Mouse (Mus musculus): ENCODE measurements around the gene Ccm2. TPM values are rescaled to one million over a fixed set of nuclear protein-coding genes. Genes with fewer than 3 reads are reported as not detected.
A peak's percentile ranks its signal among the peaks of the same experiment; 100 is the strongest.
"Not testable (repeated sequence)": the region's sequence is repeated elsewhere in the genome, so short reads cannot be mapped to it uniquely, and the experiment has no call there.

Ccm2 gene
- total and polyA plus RNA-seq, 3 experiments = 30.4 to 34.5 (median 32.7) TPM

- Histone ChIP-seq H3K27ac (ENCODE audit: insufficient read depth, low read depth) (peak overlapping the region; percentile 53), H3K4me1 (ENCODE audit: control insufficient read depth in 1 of 2, insufficient read depth in 2 of 2) (peaks cover 21 to 57% of the 10 kb centered on the region in 2 experiments), H3K9ac (ENCODE audit: insufficient read depth, low read depth) (peak overlapping the region; percentile 81), H3K27me3 (replicated peaks) (no peaks in the 10 kb centered on the region), H3K4me3 (replicated peaks in 1 of 3; ENCODE audit: low read depth in 2 of 3, low read length in 2 of 3, poor library complexity in 1 of 3) (peak overlapping the region in 1 of 3 experiments; percentile 7), H3K9me3 (replicated peaks; ENCODE audit: low read length) (peaks cover 2% of the 10 kb centered on the region), H3K79me2 (replicated peaks; ENCODE audit: control insufficient read depth, extremely low read depth, insufficient read depth, poor library complexity, severe bottlenecking) (peaks cover 30% of the 10 kb centered on the region), H3K36me3 (replicated peaks in 1 of 2; ENCODE audit: control insufficient read depth in 1 of 2, insufficient read depth in 1 of 2, low read length in 1 of 2) (peaks cover 25 to 34% of the 10 kb centered on the region in 2 experiments), H3K4me2 (ENCODE audit: insufficient read depth, low read depth, poor library complexity, severe bottlenecking) (peak overlapping the region; percentile 82)
- no peak for DNase-seq (ENCODE audit: extremely low read depth)
- TF ChIP-seq USF2 (conservative IDR thresholded peaks at IDR 0.05; ENCODE audit: low read depth, low read length) = no peak
- no peak for TF ChIP-seq ZC3H11A (IDR thresholded peaks at IDR 0.05; ENCODE audit: low read depth, low read length)
- 0 out of 2 replicates have a peak, but pooled peaks have one; percentile 23 for TF ChIP-seq NELFE (IDR thresholded peaks at IDR 0.05; ENCODE audit: low read depth, low read length)
- TF ChIP-seq CHD2 (IDR thresholded peaks at IDR 0.05; ENCODE audit: low read length) = no peak
- no peak for TF ChIP-seq ZKSCAN1 (IDR thresholded peaks at IDR 0.05; ENCODE audit: borderline replicate concordance, low read depth, low read length)
- TF ChIP-seq NRF1 (IDR thresholded peaks at IDR 0.05; ENCODE audit: low read depth, low read length) = no peak
- dilution Hi-C loops (cut with MboI; ENCODE audit: extremely low pct_ligation_motif_present, extremely low pct_unique_long_range_greater_than_20kb, low sequenced_read_pairs) (no loop called here), in situ Hi-C loops (cut with MboI; ENCODE audit: low pct_ligation_motif_present, low pct_unique_long_range_greater_than_20kb, low sequenced_read_pairs) (no loop called here)
These were observed 21.4 kb upstream of the Ccm2 start for GRCm38 (mm10) chr11:6525241-6525640.

DNA sequence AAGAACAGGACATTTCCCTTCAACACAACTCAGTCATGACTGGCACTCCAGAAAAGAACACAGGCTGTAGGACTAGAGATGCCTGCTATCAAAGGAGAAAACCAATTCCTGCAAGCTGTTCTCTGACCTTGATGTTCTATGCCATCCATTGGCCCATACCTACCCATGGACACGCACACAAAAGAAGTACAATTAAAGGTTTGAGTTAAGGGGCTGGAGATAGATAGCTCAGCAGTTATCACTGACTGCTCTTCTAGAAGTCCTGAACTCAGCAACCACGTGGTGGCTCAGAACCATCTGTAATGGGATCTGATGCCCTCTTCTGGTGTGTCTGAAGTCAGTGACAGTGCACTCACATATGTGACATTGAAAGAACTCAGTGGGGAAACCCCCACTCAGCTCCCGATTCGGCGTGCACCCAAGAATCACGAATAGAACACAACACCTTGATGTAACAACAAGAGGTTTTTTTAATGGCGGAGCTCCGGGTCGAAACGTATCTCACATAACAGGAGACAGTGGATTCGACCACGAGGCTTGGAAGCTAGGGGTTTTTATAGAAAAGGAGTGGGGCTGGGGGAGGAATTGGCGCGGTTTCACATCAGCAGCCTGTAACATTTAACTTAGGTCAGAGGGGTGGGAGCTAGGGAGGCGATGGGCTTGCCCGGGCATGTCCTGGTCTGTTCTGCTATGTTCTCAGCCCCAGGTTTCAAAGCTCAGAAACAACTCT is 20.0 kb upstream of the Ccm2 start:
- H3K4me3 ChIP-seq (replicated peaks in 1 of 3; ENCODE audit: low read depth in 2 of 3, low read length in 2 of 3, poor library complexity in 1 of 3) = peak overlapping the region; percentile 72 to 91 (median 76)

More for the DNA sequence above, 20.0 kb upstream of the Ccm2 start:
- Histone ChIP-seq H3K79me2 (replicated peaks; ENCODE audit: control insufficient read depth, extremely low read depth, insufficient read depth, poor library complexity, severe bottlenecking) (peaks cover 26% of the 10 kb centered on the region), H3K4me1 (ENCODE audit: control insufficient read depth in 1 of 2, insufficient read depth in 2 of 2) (peaks cover 21 to 54% of the 10 kb centered on the region in 2 experiments), H3K36me3 (replicated peaks in 1 of 2; ENCODE audit: control insufficient read depth in 1 of 2, insufficient read depth in 1 of 2, low read length in 1 of 2) (peaks cover 25 to 34% of the 10 kb centered on the region in 2 experiments), H3K9ac (ENCODE audit: insufficient read depth, low read depth) (peak overlapping the region; percentile 98), H3K27ac (ENCODE audit: insufficient read depth, low read depth) (peak overlapping the region; percentile 82), H3K4me2 (ENCODE audit: insufficient read depth, low read depth, poor library complexity, severe bottlenecking) (peak overlapping the region; percentile 82)
- H3K9me3 ChIP-seq (replicated peaks; ENCODE audit: low read length); in situ Hi-C loops (cut with MboI; ENCODE audit: low pct_ligation_motif_present, low pct_unique_long_range_greater_than_20kb, low sequenced_read_pairs); dilution Hi-C loops (cut with MboI; ENCODE audit: extremely low pct_ligation_motif_present, extremely low pct_unique_long_range_greater_than_20kb, low sequenced_read_pairs); H3K27me3 ChIP-seq (replicated peaks): not testable (repeated sequence)
- DNase-seq (ENCODE audit: extremely low read depth) = peak; percentile 82
- peak; percentile 98 for TF ChIP-seq MXI1 (IDR thresholded peaks at IDR 0.05; ENCODE audit: low read depth, low read length)
- TF ChIP-seq POLR2A (IDR thresholded peaks at IDR 0.05; ENCODE audit: low read depth, low read length) = peak; percentile 59
- TF ChIP-seq BHLHE40 (IDR thresholded peaks at IDR 0.05; ENCODE audit: low read depth, low read length) = peak; percentile 40; the same call in 1 of the 2 replicates
- peak; percentile 16; the same call in 1 of the 2 replicates for TF ChIP-seq CHD2 (IDR thresholded peaks at IDR 0.05; ENCODE audit: low read length)
- peak; percentile 13; the same call in 1 of the 2 replicates for TF ChIP-seq ELF1 (IDR thresholded peaks at IDR 0.05; ENCODE audit: low read depth, low read length)
- 0 out of 2 replicates have a peak, but pooled peaks have one; percentile 40 for TF ChIP-seq JUND (conservative IDR thresholded peaks at IDR 0.05; ENCODE audit: low read depth, low read length)
- peak; percentile 89 for TF ChIP-seq SIN3A (IDR thresholded peaks at IDR 0.05; ENCODE audit: low read length)
- peak; percentile 21; the same call in 1 of the 2 replicates for TF ChIP-seq IRF4 (IDR thresholded peaks at IDR 0.05; ENCODE audit: low read depth, low read length)
- TF ChIP-seq MYC (IDR thresholded peaks at IDR 0.05; ENCODE audit: low read depth, low read length) = peak; percentile 100
- peak; percentile 22; the same call in 1 of the 2 replicates for TF ChIP-seq TCF12 (IDR thresholded peaks at IDR 0.05; ENCODE audit: low read depth, low read length)
- TF ChIP-seq USF1 (IDR thresholded peaks at IDR 0.05; ENCODE audit: low read depth, low read length) = peak; percentile 74
- peak; percentile 80; the same call in 1 of the 2 replicates for TF ChIP-seq TBP (conservative IDR thresholded peaks at IDR 0.05; ENCODE audit: low read depth, low read length)
- peak; percentile 60 for TF ChIP-seq USF2 (conservative IDR thresholded peaks at IDR 0.05; ENCODE audit: low read depth, low read length)
- TF ChIP-seq ETS1 (conservative IDR thresholded peaks at IDR 0.05; ENCODE audit: low read depth, low read length) = peak; percentile 61
- TF ChIP-seq CHD1 (IDR thresholded peaks at IDR 0.05; ENCODE audit: low read depth, low read length) = peak; percentile 93
- TF ChIP-seq E2F4 (IDR thresholded peaks at IDR 0.05; ENCODE audit: insufficient replicate concordance, low read depth, low read length) = 0 out of 2 replicates have a peak, but pooled peaks have one; percentile 64
- TF ChIP-seq MAX (IDR thresholded peaks at IDR 0.05; ENCODE audit: low read length) = peak; percentile 99
- TF ChIP-seq RCOR1 (conservative IDR thresholded peaks at IDR 0.05; ENCODE audit: low read depth, low read length) = 0 out of 2 replicates have a peak, but pooled peaks have one; percentile 32
- TF ChIP-seq MAFK (IDR thresholded peaks at IDR 0.05; ENCODE audit: insufficient replicate concordance, low read length) = peak; percentile 67; the same call in 1 of the 2 replicates
- peak; percentile 29; the same call in 1 of the 2 replicates for TF ChIP-seq SMC3 (IDR thresholded peaks at IDR 0.05; ENCODE audit: low read depth, low read length)
- TF ChIP-seq HCFC1 (IDR thresholded peaks at IDR 0.05; ENCODE audit: low read depth, low read length) = 0 out of 2 replicates have a peak, but pooled peaks have one; percentile 27
- peak; percentile 26; the same call in 1 of the 2 replicates for TF ChIP-seq EP300 (IDR thresholded peaks at IDR 0.05; ENCODE audit: low read length)
- peak; percentile 48 for TF ChIP-seq NELFE (IDR thresholded peaks at IDR 0.05; ENCODE audit: low read depth, low read length)
- peak; percentile 18 for TF ChIP-seq RAD21 (IDR thresholded peaks at IDR 0.05; ENCODE audit: low read depth, low read length)
- peak in 1 of 2 experiments; percentile 68; a peak in 2 of 4 replicates for TF ChIP-seq CTCF (conservative IDR thresholded peaks at IDR 0.05 in 1 of 2, IDR thresholded peaks at IDR 0.05 in 1 of 2; ENCODE audit: low read depth in 2 of 2, low read length in 2 of 2)
